Mouse (Mus musculus) small intestine, adult 2 months (tissue): ENCODE data around the gene Rhd.

Source experiments
- CTCF ChIP-seq: fragments of 200-500 bp; IDR thresholded peaks from 2 replicates; pipeline ENCODE4 v1.5.1; 2012; ENCODE audit warnings: low read depth, mild to moderate bottlenecking, control low read depth, inconsistent platforms, low read length, moderate library complexity, mixed read lengths; ENCODE audit not compliant: insufficient replicate concordance, insufficient read length; ENCODE audit errors: extremely low read depth
- POLR2A ChIP-seq: fragments of 200-500 bp; IDR thresholded peaks from 2 replicates; pipeline ENCODE4 v1.6.1; 2012; ENCODE audit warnings: low read depth, mild to moderate bottlenecking, control low read depth, inconsistent platforms, low read length, moderate library complexity

- no peak for TF ChIP-seq POLR2A
- TF ChIP-seq CTCF, result no peak
These were observed 7.8 kb upstream of the Rhd start for GRCm38 (mm10) chr4:134856501-134856900.
